Mouse (Mus musculus) limb, embryonic 14.5 days (tissue): ENCODE measurements around the gene Abhd14a. TPM values are rescaled to one million over a fixed set of nuclear protein-coding genes. Genes with fewer than 3 reads are reported as not detected.
A peak's percentile ranks its signal among the peaks of the same experiment; 100 is the strongest.

Experiments
- ATAC-seq: fragments of 200-750 bp; cut with Nextera tagmentation; 2 replicates; pipeline ENCODE4 v1.8.0; 2017; ENCODE audit warnings: low read depth, moderate number of reproducible peaks, moderate TSS enrichment; ENCODE audit not compliant: low FRiP score
- DNase-seq: peaks from one replicate; pipeline ENCODE4 v3.0.0-alpha.2; 2015; ENCODE audit warnings: low spot score
- H3K27ac ChIP-seq: fragments of 300-500 bp; sonication (generic); replicated peaks from 2 replicates; pipeline ENCODE4 v1.5.1; 2014; ENCODE audit warnings: low read depth, mild to moderate bottlenecking, low read length, moderate library complexity, mixed read lengths
- H3K27me3 ChIP-seq: fragments of 300-500 bp; sonication (generic); 2 replicates; pipeline ENCODE4 v1.6.1; 2014; ENCODE audit warnings: low read length, mixed read lengths; ENCODE audit not compliant: control insufficient read depth, insufficient read depth
- H3K36me3 ChIP-seq: fragments of 300-500 bp; sonication (generic); 2 replicates; pipeline ENCODE4 v1.6.1; 2014; ENCODE audit warnings: mild to moderate bottlenecking, low read length, moderate library complexity, mixed read lengths; ENCODE audit not compliant: control insufficient read depth, insufficient read depth
- H3K4me1 ChIP-seq: fragments of 300-500 bp; sonication (generic); 2 replicates; pipeline ENCODE4 v1.6.1; 2014; ENCODE audit warnings: antibody characterized with exemption, low read length, mixed read lengths; ENCODE audit not compliant: control insufficient read depth, insufficient read depth
- H3K4me2 ChIP-seq: fragments of 300-500 bp; sonication (generic); replicated peaks from 2 replicates; pipeline ENCODE4 v1.6.1; 2014; ENCODE audit warnings: low read depth, mild to moderate bottlenecking, low read length, moderate library complexity; ENCODE audit not compliant: severe bottlenecking
- H3K4me3 ChIP-seq: fragments of 300-500 bp; sonication (generic); replicated peaks from 2 replicates; pipeline ENCODE4 v1.5.1; 2014; ENCODE audit warnings: low read length
- H3K9ac ChIP-seq: fragments of 300-500 bp; sonication (generic); 2 replicates; pipeline ENCODE4 v1.6.1; 2014; ENCODE audit warnings: mild to moderate bottlenecking, low read depth, low read length, moderate library complexity; ENCODE audit not compliant: severe bottlenecking
- H3K9me3 ChIP-seq: fragments of 300-500 bp; sonication (generic); 2 replicates; pipeline ENCODE4 v1.6.1; 2016; ENCODE audit warnings: low read length; ENCODE audit not compliant: control insufficient read depth
- POLR2A ChIP-seq: fragments of 200-500 bp; IDR thresholded peaks from 2 replicates; pipeline ENCODE4 v1.8.0; 2012; ENCODE audit warnings: inconsistent platforms, mild to moderate bottlenecking, moderate library complexity, borderline replicate concordance; ENCODE audit not compliant: insufficient read depth, insufficient read length; ENCODE audit errors: extremely low read depth
- WGBS: fragments of 180-500 bp; shearing (Covaris S2); extraction: QIAGEN DNeasy Blood & Tissue Kit; methylation state at CpG from one replicate; pipeline ENCODE4 v1.1.7; 2014; 5-methylcytosine and 5-hydroxymethylcytosine counted together
- polyA plus RNA-seq, 2 experiments: library from polyadenylated mRNA; depleted of rRNA in 1 of 2; stranded (reverse) in 1 of 2; unstranded in 1 of 2; fragments of >200 nt; fragmentation: Nextera tagmentation in 1 of 2; extraction: Ambion mirVana in 1 of 2; gene quantifications; 2 replicates each; pipeline versions ENCODE4 v1.2.1 to v1.2.3; 2012 to 2014

Gene Abhd14a
- polyA plus RNA-seq, 2 experiments = 69.5 to 79.9 TPM

GRCm38 (mm10) chr9:106464751-106465541 lies 17.5 kb upstream of the Abhd14a start:
- Histone ChIP-seq H3K4me1 (peaks cover 5% of the 10 kb centered on the region), H3K4me3 (peak overlapping the region; percentile 58), H3K36me3 (peaks cover 41% of the 10 kb centered on the region), H3K27ac (0 out of 2 replicates have a peak overlapping the region, but pooled peaks have one; percentile 3), H3K4me2 (peak overlapping the region; percentile 99), H3K27me3 (no peaks in the 10 kb centered on the region), H3K9me3 (no peaks in the 10 kb centered on the region), H3K9ac (peak overlapping the region; percentile 76)
- DNase-seq (peak; percentile 68), ATAC-seq (peak; percentile 74)
- no peak for TF ChIP-seq POLR2A
- WGBS = 5% methylated on average over 76 of the region's 99 CpGs

- 86% methylated on average over 21 of the region's 21 CpGs for WGBS
- H3K27me3 ChIP-seq = no peaks in the 10 kb centered on the region
- H3K9me3 ChIP-seq = no peaks in the 10 kb centered on the region
- H3K27ac ChIP-seq = no peak overlapping the region
- peaks cover 41% of the 10 kb centered on the region for H3K36me3 ChIP-seq
- TF ChIP-seq POLR2A = no peak
- no peak overlapping the region for H3K4me3 ChIP-seq
- H3K9ac ChIP-seq = no peak overlapping the region
- DNase-seq (no peak), ATAC-seq (no peak)
- H3K4me2 ChIP-seq = no peak overlapping the region
- H3K4me1 ChIP-seq = peaks cover 5% of the 10 kb centered on the region
Measured at GRCm38 (mm10) chr9:106463122-106464063, 15.9 kb upstream of the Abhd14a start.

- Histone ChIP-seq H3K9me3 (no peaks in the 10 kb centered on the region), H3K36me3 (peaks cover 41% of the 10 kb centered on the region), H3K4me2 (no peak overlapping the region), H3K9ac (no peak overlapping the region), H3K27ac (no peak overlapping the region), H3K4me3 (no peak overlapping the region), H3K27me3 (no peaks in the 10 kb centered on the region), H3K4me1 (peaks cover 5% of the 10 kb centered on the region)
- 95% methylated on average over 12 of the region's 12 CpGs for WGBS
- no peak for ATAC-seq
- TF ChIP-seq POLR2A = no peak
- no peak for DNase-seq
Measured at GRCm38 (mm10) chr9:106462430-106462800, 14.9 kb upstream of the Abhd14a start.

- H3K36me3 ChIP-seq = peaks cover 41% of the 10 kb centered on the region
- DNase-seq (no peak), ATAC-seq (no peak)
- TF ChIP-seq POLR2A = no peak
- no peak overlapping the region for H3K9ac ChIP-seq
- H3K27me3 ChIP-seq = no peaks in the 10 kb centered on the region
- no peak overlapping the region for H3K27ac ChIP-seq
- no peak overlapping the region for H3K4me3 ChIP-seq
- H3K4me2 ChIP-seq = no peak overlapping the region
- 84% methylated on average over 16 of the region's 16 CpGs for WGBS
- H3K9me3 ChIP-seq = no peaks in the 10 kb centered on the region
- H3K4me1 ChIP-seq = peaks cover 11% of the 10 kb centered on the region
Measured at GRCm38 (mm10) chr9:106461641-106462429, 14.4 kb upstream of the Abhd14a start.

GRCm38 (mm10) chr9:106461026-106461415 lies 13.5 kb upstream of the Abhd14a start:
- ATAC-seq (no peak), DNase-seq (no peak)
- Histone ChIP-seq H3K4me3 (no peak overlapping the region), H3K27me3 (no peaks in the 10 kb centered on the region), H3K36me3 (peaks cover 41% of the 10 kb centered on the region), H3K9me3 (no peaks in the 10 kb centered on the region), H3K27ac (no peak overlapping the region), H3K4me1 (peaks cover 19% of the 10 kb centered on the region), H3K9ac (no peak overlapping the region), H3K4me2 (no peak overlapping the region)
- TF ChIP-seq POLR2A = no peak
- WGBS = 89% methylated on average over 8 of the region's 9 CpGs
